Mouse (Mus musculus): ENCODE results near the gene Dct.

Gene Dct

GRCm38 (mm10) chr14:118051975-118052630, at the start of gene Dct:
Gene Dct, minus strand, starts transcription at chr14:118052244.
- no peak for DNase-seq

GRCm38 (mm10) chr14:118101227-118101990, 49.4 kb upstream of the Dct start:
- no peak for DNase-seq

- no peak for DNase-seq
These were observed 46.2 kb upstream of the Dct start for GRCm38 (mm10) chr14:118098265-118098664.

GRCm38 (mm10) chr14:118089806-118090392, 37.9 kb upstream of the Dct start:
- no peak for DNase-seq

GRCm38 (mm10) chr14:118089215-118089805, 37.3 kb upstream of the Dct start:
- peak; percentile 84 for DNase-seq

GRCm38 (mm10) chr14:118088437-118089207, 36.6 kb upstream of the Dct start:
- DNase-seq = no peak

- no peak for DNase-seq
These were observed 34.4 kb upstream of the Dct start for GRCm38 (mm10) chr14:118086271-118087035.

GRCm38 (mm10) chr14:118083851-118084250, 31.8 kb upstream of the Dct start:
- DNase-seq = no peak

- DNase-seq = no peak
These were observed 28.6 kb upstream of the Dct start for GRCm38 (mm10) chr14:118080606-118081005.

GRCm38 (mm10) chr14:118070100-118070499, 18.1 kb upstream of the Dct start:
- no peak for DNase-seq

- no peak for DNase-seq
These were observed 17.5 kb upstream of the Dct start for GRCm38 (mm10) chr14:118069439-118070079.

- no peak for DNase-seq
These were observed 9.9 kb upstream of the Dct start for GRCm38 (mm10) chr14:118061766-118062432.

GRCm38 (mm10) chr14:118058581-118058886, 6.5 kb upstream of the Dct start:
- DNase-seq = no peak

- DNase-seq = no peak
These were observed 5.9 kb upstream of the Dct start for GRCm38 (mm10) chr14:118057696-118058580.

- no peak for DNase-seq
These were observed 726 bp upstream of the Dct start for GRCm38 (mm10) chr14:118052770-118053169.

GRCm38 (mm10) chr14:118051396-118051795, 648 bp downstream of the Dct start:
- DNase-seq = no peak

GRCm38 (mm10) chr14:118050990-118051389, 1.1 kb downstream of the Dct start:
- DNase-seq = no peak

- DNase-seq = no peak
These were observed 1.6 kb downstream of the Dct start for GRCm38 (mm10) chr14:118050431-118050830.

GRCm38 (mm10) chr14:118049648-118050238, 2.3 kb downstream of the Dct start:
- DNase-seq = no peak

GRCm38 (mm10) chr14:118042963-118043362, 9.1 kb downstream of the Dct start:
- no peak for DNase-seq
